Mouse (Mus musculus) stomach, postnatal 0 days (tissue): Measurements from ENCODE around the gene Agtrap.

Source experiments
- CTCF ChIP-seq: IDR thresholded peaks from 2 replicates; pipeline ENCODE4 v1.5.1; 2016; ENCODE audit warnings: antibody characterized with exemption, low read depth, mild to moderate bottlenecking, moderate library complexity
- EP300 ChIP-seq: optimal IDR thresholded peaks from 2 replicates; pipeline ENCODE3; 2016; ENCODE audit warnings: antibody characterized with exemption

DNA sequence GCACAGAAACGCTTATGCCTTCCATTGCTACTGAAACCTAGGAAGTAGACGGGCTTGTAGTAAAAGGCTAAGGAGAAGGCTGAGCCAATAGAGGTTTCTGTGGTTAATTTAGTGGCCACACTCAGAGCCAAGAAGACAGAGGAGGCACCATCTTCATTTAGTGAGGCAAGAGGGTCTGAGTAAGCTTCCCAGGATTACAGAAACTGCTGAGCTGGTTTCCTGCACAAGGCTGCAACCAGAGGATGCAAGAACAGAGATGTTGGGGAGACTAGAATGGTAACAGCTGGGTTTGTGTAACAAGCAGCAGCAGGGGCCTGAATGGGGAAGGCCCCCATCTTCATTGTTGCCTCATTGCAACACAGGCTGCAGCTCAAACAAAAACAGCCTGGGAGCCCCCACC, 40.8 kb upstream of the Agtrap start:
- TF ChIP-seq CTCF (no peak), EP300 (no peak)
